Mouse (Mus musculus): ENCODE measurements at regions not wholly inside any gene's neighbourhood (a gene's known extent, or its start where the extent isn't known, plus 50 kb on each side); places are given as distances from the start of the nearest gene placed in this dataset.

DNA sequence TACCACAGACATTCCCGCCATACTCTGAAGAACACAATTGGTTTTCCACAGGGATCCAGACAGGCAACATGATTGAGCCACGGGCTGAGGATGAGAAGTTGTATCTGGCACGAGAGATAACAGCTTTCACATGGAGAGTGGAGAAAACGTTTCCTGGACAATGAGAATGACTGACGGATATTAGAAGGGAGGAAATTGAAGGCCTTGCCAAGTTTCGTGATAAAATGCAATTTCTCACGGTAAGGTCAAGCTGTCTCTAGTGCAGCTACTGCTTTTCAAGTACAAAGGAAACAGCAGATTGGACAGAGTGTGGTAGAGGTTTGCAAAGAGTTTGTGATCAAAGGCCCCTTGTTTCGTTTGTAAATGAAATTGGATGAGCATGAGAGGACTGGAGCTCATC lies 65.7 kb upstream of the Glis3 start:
- TF ChIP-seq CTCF (IDR thresholded peaks at IDR 0.05; ENCODE audit: low read depth) (no peak), EP300 (optimal IDR thresholded peaks at IDR 0.05) (no peak)

All from stomach, postnatal 0 days (tissue).